8 mouse cellular contexts compared by ENCODE assay signal in the genomic region with DNA sequence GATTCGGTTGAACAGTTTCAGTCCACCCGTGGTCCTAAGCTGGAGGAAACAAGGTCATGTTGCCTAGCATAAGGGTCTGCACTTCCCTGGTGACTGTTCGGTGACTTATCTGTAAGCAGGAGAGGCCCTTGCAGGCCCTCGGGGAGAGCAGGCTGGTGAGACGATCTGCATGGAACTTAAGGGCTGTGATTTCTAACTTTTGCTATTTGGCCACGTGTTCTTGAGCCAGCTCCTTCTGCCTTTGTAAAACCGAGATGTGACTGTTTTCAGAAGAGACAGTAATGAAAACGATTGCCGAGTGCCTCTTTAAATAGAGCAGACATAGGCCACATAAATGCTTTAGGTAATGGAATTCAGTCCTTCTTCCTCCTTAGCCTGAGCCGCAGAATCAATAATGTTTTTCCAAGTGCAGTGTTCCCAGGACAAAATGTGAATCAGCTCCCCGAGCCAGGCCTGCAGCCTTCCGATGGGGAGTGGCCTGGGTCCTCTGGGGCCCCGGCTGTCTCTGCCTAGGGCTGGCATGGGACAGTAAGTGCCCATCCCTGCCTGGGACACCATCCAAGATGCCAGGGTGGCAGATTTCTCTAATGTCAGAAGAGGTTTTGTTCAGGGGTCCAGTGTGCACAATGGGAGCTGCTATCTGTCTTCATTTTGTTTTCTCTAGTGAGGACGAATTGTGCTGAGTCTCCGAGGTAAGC. TPM values are rescaled to one million over a fixed set of nuclear protein-coding genes. Genes with fewer than 3 reads are reported as not detected.
A peak's percentile ranks its signal among the peaks of the same experiment; 100 is the strongest.
DNase-seq lines count a peak whose midpoint lies in the region; ATAC-seq and TF ChIP-seq lines count a peak whose summit lies in the region.

No protein-coding gene starts in this region.

- no peaks in the 10 kb centered on the region for H3K9me3 ChIP-seq in heart, embryonic 11.5 days (replicated peaks; ENCODE audit: control insufficient read depth, low read length)
- no peaks in the 10 kb centered on the region for H3K9me3 ChIP-seq in heart, postnatal 0 days (replicated peaks; ENCODE audit: control insufficient read depth, low read length)
- no peaks in the 10 kb centered on the region for H3K9me3 ChIP-seq in midbrain, embryonic 13.5 days

- no peak for TF ChIP-seq CTCF in heart, postnatal 0 days (IDR thresholded peaks at IDR 0.05; ENCODE audit: low read depth)

- H3K9ac ChIP-seq in heart, embryonic 11.5 days (ENCODE audit: low read depth, low read length) = peak overlapping the region; percentile 0; the same call in 1 of the 2 replicates
- H3K9ac ChIP-seq in heart, postnatal 0 days (replicated peaks; ENCODE audit: low read depth, low read length) = peak overlapping the region; percentile 21; the same call in 1 of the 2 replicates
- peak overlapping the region; percentile 32; the same call in 1 of the 2 replicates for H3K9ac ChIP-seq in midbrain, embryonic 13.5 days (replicated peaks)

- TF ChIP-seq EP300 in heart, postnatal 0 days (IDR thresholded peaks at IDR 0.05; ENCODE audit: low read depth) = no peak

- H3K4me2 ChIP-seq in heart, embryonic 11.5 days = 0 out of 2 replicates have a peak overlapping the region, but pooled peaks have one; percentile 15
- no peak overlapping the region for H3K4me2 ChIP-seq in heart, postnatal 0 days (ENCODE audit: low read depth, low read length)
- 0 out of 2 replicates have a peak overlapping the region, but pooled peaks have one; percentile 2 for H3K4me2 ChIP-seq in midbrain, embryonic 13.5 days (replicated peaks)

- intact Hi-C loops in heart, postnatal 36 days (cut with DNase I) = no loop called here

- H3K36me3 ChIP-seq in heart, embryonic 11.5 days (ENCODE audit: control insufficient read depth, insufficient read depth, low read length) = no peaks in the 10 kb centered on the region
- no peaks in the 10 kb centered on the region for H3K36me3 ChIP-seq in heart, postnatal 0 days (replicated peaks; ENCODE audit: control insufficient read depth, insufficient read depth, low read length)
- no peaks in the 10 kb centered on the region for H3K36me3 ChIP-seq in midbrain, embryonic 13.5 days

- H3K27ac ChIP-seq in heart, embryonic 11.5 days (ENCODE audit: low read depth, low read length) = peak overlapping the region; percentile 79
- H3K27ac ChIP-seq in heart, postnatal 0 days (ENCODE audit: low read depth) = peak overlapping the region; percentile 67
- H3K27ac ChIP-seq in midbrain, embryonic 13.5 days = peak overlapping the region; percentile 65

- DNase-seq in heart, postnatal 36 days = no peak
- peak; percentile 52 for DNase-seq in Muller cell, postnatal 12 days (ENCODE audit: inconsistent ontology term)
- no peak for DNase-seq in heart, postnatal 0 days (ENCODE audit: low spot score)
- no peak for DNase-seq in testis, postnatal 14 days (ENCODE audit: low spot score)
- no peak for DNase-seq in layer of hippocampus, postnatal 10 days (ENCODE audit: low spot score in 2 of 2)
- no peak for DNase-seq in frontal cortex, postnatal 25 days (ENCODE audit: low spot score in 2 of 2)

- no peak for ATAC-seq in heart, embryonic 11.5 days (replicated peaks; ENCODE audit: insufficient number of reproducible peaks, low FRiP score, low TSS enrichment)
- ATAC-seq in heart, postnatal 0 days (ENCODE audit: insufficient read depth, low read depth) = no peak
- ATAC-seq in midbrain, embryonic 13.5 days = peak; percentile 48; the same call in 1 of the 2 replicates

- peaks cover 62% of the 10 kb centered on the region for H3K4me1 ChIP-seq in heart, embryonic 11.5 days (ENCODE audit: control insufficient read depth, insufficient read depth, low read length)
- peaks cover 40% of the 10 kb centered on the region for H3K4me1 ChIP-seq in heart, postnatal 0 days (ENCODE audit: control insufficient read depth, insufficient read depth)
- H3K4me1 ChIP-seq in midbrain, embryonic 13.5 days (replicated peaks) = peaks cover 45% of the 10 kb centered on the region

- no peaks in the 10 kb centered on the region for H3K27me3 ChIP-seq in heart, embryonic 11.5 days (ENCODE audit: control insufficient read depth, insufficient read depth, low read length)
- H3K27me3 ChIP-seq in heart, postnatal 0 days (ENCODE audit: control insufficient read depth, insufficient read depth, low read length) = no peaks in the 10 kb centered on the region
- no peaks in the 10 kb centered on the region for H3K27me3 ChIP-seq in midbrain, embryonic 13.5 days

- WGBS in heart, embryonic 11.5 days (ENCODE audit: insufficient replicate concordance) = 18% methylated on average over 15 of the region's 15 CpGs
- WGBS in heart, postnatal 0 days = 20% methylated on average over 15 of the region's 15 CpGs
- 34% methylated on average over 15 of the region's 15 CpGs for WGBS in midbrain, embryonic 13.5 days

- no peak overlapping the region for H3K4me3 ChIP-seq in heart, embryonic 11.5 days (ENCODE audit: low read depth, low read length)
- H3K4me3 ChIP-seq in heart, postnatal 0 days (ENCODE audit: low read depth, low read length) = no peak overlapping the region
- H3K4me3 ChIP-seq in midbrain, embryonic 13.5 days (replicated peaks) = no peak overlapping the region

RNA-seq across cellular contexts. Expression of gene Srp9, which starts 34.8 kb away (rescaled TPM):
- 122 and 124 TPM in 2 replicates for polyA plus RNA-seq in heart, embryonic 11.5 days (2014; fragmentation: Nextera tagmentation; extraction: Ambion mirVana)
- 10 to 100 TPM; 44.8 to 45.3 TPM for total RNA-seq in heart, postnatal 36 days (2021)
- total RNA-seq in heart, postnatal 0 days (2014; rRNA removed; ENCODE audit: low replicate concordance) = 62.5 and 65.0 TPM in 2 replicates
- 147 and 155 TPM in 2 replicates for polyA plus RNA-seq in heart, postnatal 0 days (2015; fragmentation: Nextera tagmentation; extraction: Ambion mirVana)
- polyA plus RNA-seq in midbrain, embryonic 13.5 days (2015; fragmentation: Nextera tagmentation; extraction: Ambion mirVana) = 135 and 142 TPM in 2 replicates
- total RNA-seq in layer of hippocampus, postnatal 10 days (2021) = 10 to 100 TPM; 54.4 to 59.7 TPM
